Mouse (Mus musculus) spleen, adult 2 months (tissue): ENCODE results near the gene Uri1.

Experiments used
- CTCF ChIP-seq: fragments of 200-500 bp; IDR thresholded peaks from 2 replicates; pipeline ENCODE4 v1.5.1; 2011; ENCODE audit warnings: mild to moderate bottlenecking, inconsistent platforms; ENCODE audit not compliant: insufficient read depth, insufficient read length, insufficient replicate concordance; ENCODE audit errors: extremely low read depth
- POLR2A ChIP-seq: fragments of 200-500 bp; IDR thresholded peaks from 2 replicates; pipeline ENCODE4 v1.6.1; 2011; ENCODE audit warnings: low read depth, low read length, inconsistent platforms

GRCm38 (mm10) chr7:37978412-37978811 lies 44.9 kb downstream of the Uri1 start:
- no peak for TF ChIP-seq CTCF
- TF ChIP-seq POLR2A: no peak
